Mouse (Mus musculus) brain, embryonic 14.5 days (tissue): Measurements from ENCODE around the gene Rragc.

Source experiments
- CTCF ChIP-seq: fragments of 200-500 bp; IDR thresholded peaks from 2 replicates; pipeline ENCODE4 v1.5.1; 2012; ENCODE audit warnings: inconsistent platforms, mild to moderate bottlenecking, moderate library complexity, borderline replicate concordance; ENCODE audit not compliant: insufficient read depth, insufficient read length; ENCODE audit errors: extremely low read depth
- POLR2A ChIP-seq: fragments of 200-500 bp; IDR thresholded peaks from 2 replicates; pipeline ENCODE4 v1.6.1; 2012; ENCODE audit warnings: mild to moderate bottlenecking, inconsistent platforms, borderline replicate concordance; ENCODE audit not compliant: poor library complexity, insufficient read depth, insufficient read length, severe bottlenecking; ENCODE audit errors: extremely low read depth

- no peak for TF ChIP-seq CTCF
- no peak; the same call in none of the 2 replicates for TF ChIP-seq POLR2A
Measured at GRCm38 (mm10) chr4:123916748-123917547, at the start of gene Rragc.
